Mouse (Mus musculus): ENCODE measurements around the gene Rarb.

DNA sequence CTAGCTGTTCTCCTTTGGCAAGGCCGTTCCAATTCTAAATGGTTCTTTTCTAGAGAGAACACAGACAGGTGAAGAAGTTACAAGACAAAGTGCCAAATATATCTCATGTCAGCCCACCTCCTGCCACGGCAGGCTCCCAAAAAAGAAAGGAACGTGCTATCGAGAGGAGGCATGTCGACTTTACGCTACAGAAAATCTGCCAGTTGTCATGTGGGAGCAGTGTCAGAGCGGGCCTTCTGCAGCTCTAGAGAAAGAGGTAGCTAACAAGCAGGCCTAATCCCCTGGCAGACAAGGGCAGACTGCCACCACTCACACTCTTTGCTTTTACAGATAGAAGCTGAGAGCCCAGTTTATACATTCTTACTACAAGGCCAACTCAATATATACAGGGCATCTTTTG lies 219.7 kb downstream of the Rarb start:
- TF ChIP-seq CTCF (conservative IDR thresholded peaks at IDR 0.05; ENCODE audit: low read length) (no peak), POU5F1 (IDR thresholded peaks at IDR 0.05; ENCODE audit: borderline replicate concordance, low read length) (no peak), NANOG (IDR thresholded peaks at IDR 0.05; ENCODE audit: borderline replicate concordance, low read length) (no peak)
